Mouse (Mus musculus): ENCODE measurements around the gene Fam71a. TPM values are rescaled to one million over a fixed set of nuclear protein-coding genes. Genes with fewer than 3 reads are reported as not detected.
A peak's percentile ranks its signal among the peaks of the same experiment; 100 is the strongest.

Gene Fam71a
- polyA plus RNA-seq, 1 experiment from 2014 or later, result not detected

- no peaks in the 10 kb centered on the region for H3K4me1 ChIP-seq (replicated peaks; ENCODE audit: control insufficient read depth, insufficient read depth, low read length)
- H3K4me3 ChIP-seq (ENCODE audit: low read depth, low read length), result no peak overlapping the region
- WGBS, result 50% methylated on average over 14 of the region's 14 CpGs
- 0 out of 2 replicates have a peak, but pooled peaks cover 2% of the 10 kb centered on the region for H3K27me3 ChIP-seq (ENCODE audit: control insufficient read depth, insufficient read depth, low read length)
- H3K9me3 ChIP-seq (ENCODE audit: control insufficient read depth, low read length), result no peaks in the 10 kb centered on the region
- no peak overlapping the region for H3K9ac ChIP-seq (ENCODE audit: low read depth, low read length)
- ATAC-seq (ENCODE audit: low FRiP score) (no peak), DNase-seq (ENCODE audit: low spot score) (peak; percentile 18)
- H3K4me2 ChIP-seq (replicated peaks; ENCODE audit: low read depth, low read length), result no peak overlapping the region
- H3K36me3 ChIP-seq (ENCODE audit: control insufficient read depth, insufficient read depth, low read length), result no peaks in the 10 kb centered on the region
- H3K27ac ChIP-seq (ENCODE audit: low read depth, low read length), result no peak overlapping the region
Observed at GRCm38 (mm10) chr1:191193657-191194424, 29.2 kb upstream of the Fam71a start.

- Histone ChIP-seq H3K9me3 (ENCODE audit: control insufficient read depth, low read length) (no peaks in the 10 kb centered on the region), H3K27ac (ENCODE audit: low read depth, low read length) (no peak overlapping the region), H3K27me3 (ENCODE audit: control insufficient read depth, insufficient read depth, low read length) (peaks cover 4% of the 10 kb centered on the region; the same call in 1 of the 2 replicates), H3K4me3 (ENCODE audit: low read depth, low read length) (no peak overlapping the region), H3K9ac (ENCODE audit: low read depth, low read length) (no peak overlapping the region), H3K36me3 (ENCODE audit: control insufficient read depth, insufficient read depth, low read length) (no peaks in the 10 kb centered on the region), H3K4me2 (replicated peaks; ENCODE audit: low read depth, low read length) (no peak overlapping the region), H3K4me1 (replicated peaks; ENCODE audit: control insufficient read depth, insufficient read depth, low read length) (no peaks in the 10 kb centered on the region)
- no peak for DNase-seq (ENCODE audit: low spot score)
- 89% methylated on average over 6 of the region's 6 CpGs for WGBS
- ATAC-seq (ENCODE audit: low FRiP score), result no peak
Observed at GRCm38 (mm10) chr1:191192751-191193150, 28.1 kb upstream of the Fam71a start.

- DNase-seq (ENCODE audit: low spot score) (no peak), ATAC-seq (ENCODE audit: low FRiP score) (no peak)
- Histone ChIP-seq H3K36me3 (ENCODE audit: control insufficient read depth, insufficient read depth, low read length) (no peaks in the 10 kb centered on the region), H3K4me3 (ENCODE audit: low read depth, low read length) (no peak overlapping the region), H3K9ac (ENCODE audit: low read depth, low read length) (no peak overlapping the region), H3K27ac (ENCODE audit: low read depth, low read length) (no peak overlapping the region), H3K9me3 (ENCODE audit: control insufficient read depth, low read length) (no peaks in the 10 kb centered on the region), H3K4me2 (replicated peaks; ENCODE audit: low read depth, low read length) (no peak overlapping the region), H3K4me1 (replicated peaks; ENCODE audit: control insufficient read depth, insufficient read depth, low read length) (no peaks in the 10 kb centered on the region), H3K27me3 (ENCODE audit: control insufficient read depth, insufficient read depth, low read length) (peaks cover 7% of the 10 kb centered on the region)
- 76% methylated on average over 6 of the region's 6 CpGs for WGBS
Observed at GRCm38 (mm10) chr1:191192213-191192612, 27.6 kb upstream of the Fam71a start.

GRCm38 (mm10) chr1:191189671-191190372, 25.2 kb upstream of the Fam71a start:
- no peak for ATAC-seq (ENCODE audit: low FRiP score)
- H3K9me3 ChIP-seq (ENCODE audit: control insufficient read depth, low read length), result no peaks in the 10 kb centered on the region
- 50% methylated on average over 6 of the region's 6 CpGs for WGBS
- H3K4me1 ChIP-seq (replicated peaks; ENCODE audit: control insufficient read depth, insufficient read depth, low read length), result peaks cover 8% of the 10 kb centered on the region
- H3K36me3 ChIP-seq (ENCODE audit: control insufficient read depth, insufficient read depth, low read length), result no peaks in the 10 kb centered on the region
- no peak overlapping the region for H3K9ac ChIP-seq (ENCODE audit: low read depth, low read length)
- no peak overlapping the region for H3K27ac ChIP-seq (ENCODE audit: low read depth, low read length)
- H3K4me3 ChIP-seq (ENCODE audit: low read depth, low read length), result no peak overlapping the region
- no peak for DNase-seq (ENCODE audit: low spot score)
- no peak overlapping the region for H3K4me2 ChIP-seq (replicated peaks; ENCODE audit: low read depth, low read length)
- peaks cover 31% of the 10 kb centered on the region for H3K27me3 ChIP-seq (ENCODE audit: control insufficient read depth, insufficient read depth, low read length)

GRCm38 (mm10) chr1:191186386-191186770, 21.8 kb upstream of the Fam71a start:
- 2% methylated on average over 7 of the region's 7 CpGs for WGBS
- no peaks in the 10 kb centered on the region for H3K9me3 ChIP-seq (ENCODE audit: control insufficient read depth, low read length)

GRCm38 (mm10) chr1:191185761-191186385, 21.3 kb upstream of the Fam71a start:
- ATAC-seq (ENCODE audit: low FRiP score), result no peak
- peak overlapping the region; percentile 45; the same call in 1 of the 2 replicates for H3K4me3 ChIP-seq (ENCODE audit: low read depth, low read length)
- under 1% methylated on average over 16 of the region's 16 CpGs for WGBS
- H3K9ac ChIP-seq (ENCODE audit: low read depth, low read length), result no peak overlapping the region
- DNase-seq (ENCODE audit: low spot score), result peak; percentile 53
- H3K27me3 ChIP-seq (ENCODE audit: control insufficient read depth, insufficient read depth, low read length), result peaks cover 59% of the 10 kb centered on the region
- H3K27ac ChIP-seq (ENCODE audit: low read depth, low read length), result no peak overlapping the region
- peaks cover 17% of the 10 kb centered on the region for H3K4me1 ChIP-seq (replicated peaks; ENCODE audit: control insufficient read depth, insufficient read depth, low read length)
- peak overlapping the region; percentile 94 for H3K4me2 ChIP-seq (replicated peaks; ENCODE audit: low read depth, low read length)
- no peaks in the 10 kb centered on the region for H3K36me3 ChIP-seq (ENCODE audit: control insufficient read depth, insufficient read depth, low read length)
- H3K9me3 ChIP-seq (ENCODE audit: control insufficient read depth, low read length), result no peaks in the 10 kb centered on the region

More at GRCm38 (mm10) chr1:191186386-191186770, 21.8 kb upstream of the Fam71a start:
- peak; percentile 27 for DNase-seq (ENCODE audit: low spot score)
- Histone ChIP-seq H3K4me1 (replicated peaks; ENCODE audit: control insufficient read depth, insufficient read depth, low read length) (peaks cover 17% of the 10 kb centered on the region), H3K27ac (ENCODE audit: low read depth, low read length) (no peak overlapping the region), H3K27me3 (ENCODE audit: control insufficient read depth, insufficient read depth, low read length) (peaks cover 54% of the 10 kb centered on the region), H3K9ac (ENCODE audit: low read depth, low read length) (no peak overlapping the region), H3K4me3 (ENCODE audit: low read depth, low read length) (0 out of 2 replicates have a peak overlapping the region, but pooled peaks have one; percentile 8), H3K36me3 (ENCODE audit: control insufficient read depth, insufficient read depth, low read length) (no peaks in the 10 kb centered on the region), H3K4me2 (replicated peaks; ENCODE audit: low read depth, low read length) (no peak overlapping the region)
- ATAC-seq (ENCODE audit: low FRiP score), result no peak

- Histone ChIP-seq H3K9ac (ENCODE audit: low read depth, low read length) (no peak overlapping the region), H3K4me1 (replicated peaks; ENCODE audit: control insufficient read depth, insufficient read depth, low read length) (peaks cover 17% of the 10 kb centered on the region), H3K27ac (ENCODE audit: low read depth, low read length) (no peak overlapping the region), H3K4me3 (ENCODE audit: low read depth, low read length) (peak overlapping the region; percentile 45), H3K4me2 (replicated peaks; ENCODE audit: low read depth, low read length) (peak overlapping the region; percentile 94), H3K36me3 (ENCODE audit: control insufficient read depth, insufficient read depth, low read length) (no peaks in the 10 kb centered on the region), H3K27me3 (ENCODE audit: control insufficient read depth, insufficient read depth, low read length) (peaks cover 64% of the 10 kb centered on the region), H3K9me3 (ENCODE audit: control insufficient read depth, low read length) (no peaks in the 10 kb centered on the region)
- under 1% methylated on average over 22 of the region's 22 CpGs for WGBS
- DNase-seq (ENCODE audit: low spot score) (peak; percentile 50), ATAC-seq (ENCODE audit: low FRiP score) (no peak)
Observed at GRCm38 (mm10) chr1:191184841-191185251, 20.2 kb upstream of the Fam71a start.

GRCm38 (mm10) chr1:191184066-191184815, 19.6 kb upstream of the Fam71a start:
- peaks cover 67% of the 10 kb centered on the region for H3K27me3 ChIP-seq (ENCODE audit: control insufficient read depth, insufficient read depth, low read length)
- no peaks in the 10 kb centered on the region for H3K36me3 ChIP-seq (ENCODE audit: control insufficient read depth, insufficient read depth, low read length)
- H3K27ac ChIP-seq (ENCODE audit: low read depth, low read length), result no peak overlapping the region
- 2% methylated on average over 42 of the region's 42 CpGs for WGBS
- H3K4me2 ChIP-seq (replicated peaks; ENCODE audit: low read depth, low read length), result peak overlapping the region; percentile 94
- DNase-seq (ENCODE audit: low spot score) (peak; percentile 70), ATAC-seq (ENCODE audit: low FRiP score) (no peak)
- H3K9ac ChIP-seq (ENCODE audit: low read depth, low read length), result no peak overlapping the region
- H3K9me3 ChIP-seq (ENCODE audit: control insufficient read depth, low read length), result no peaks in the 10 kb centered on the region
- peaks cover 17% of the 10 kb centered on the region for H3K4me1 ChIP-seq (replicated peaks; ENCODE audit: control insufficient read depth, insufficient read depth, low read length)
- H3K4me3 ChIP-seq (ENCODE audit: low read depth, low read length), result peak overlapping the region; percentile 45
